Mouse (Mus musculus) cerebellum, adult 2 months (tissue): ENCODE results near the gene Pax5.

Experiments
- CTCF ChIP-seq: fragments of 200-500 bp; IDR thresholded peaks from 2 replicates; pipeline ENCODE4 v1.5.1; 2011; ENCODE audit warnings: low read depth, mild to moderate bottlenecking, control low read depth, low read length, moderate library complexity, borderline replicate concordance; ENCODE audit not compliant: insufficient read depth
- POLR2A ChIP-seq: fragments of 200-500 bp; IDR thresholded peaks from 2 replicates; pipeline ENCODE4 v1.6.1; 2011; ENCODE audit warnings: low read length, control low read depth, borderline replicate concordance; ENCODE audit not compliant: insufficient read depth

DNA sequence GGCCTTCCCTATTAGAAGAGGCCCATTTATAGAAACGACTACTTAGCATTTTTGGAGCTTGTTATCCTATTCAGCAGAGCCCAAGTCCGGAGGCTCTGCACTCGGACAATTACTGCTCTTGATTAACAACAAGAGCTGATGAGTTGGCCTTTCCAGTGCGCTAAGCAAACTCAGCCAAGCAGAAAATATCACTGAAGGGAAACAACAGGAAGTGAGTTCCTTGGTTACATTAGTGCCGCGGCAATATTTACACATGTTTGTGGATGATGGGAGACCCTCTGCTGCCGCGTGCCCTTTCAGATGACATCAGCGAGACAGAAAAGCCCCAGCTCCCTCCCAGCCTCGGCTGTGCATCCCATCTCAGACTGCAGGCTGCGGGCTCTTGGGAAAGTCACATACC lies 191.4 kb downstream of the Pax5 start:
- TF ChIP-seq CTCF (no peak), POLR2A (no peak)
